Mouse (Mus musculus) forebrain, embryonic 12.5 days (tissue): ENCODE measurements around the gene Defb46. TPM values are rescaled to one million over a fixed set of nuclear protein-coding genes. Genes with fewer than 3 reads are reported as not detected.

Experiments used
- ATAC-seq: fragments of 200-750 bp; cut with Nextera tagmentation; 2 replicates; pipeline ENCODE4 v1.8.0; 2017; ENCODE audit warnings: moderate TSS enrichment; ENCODE audit not compliant: low FRiP score
- H3K27ac ChIP-seq: fragments of 300-500 bp; sonication (generic); 2 replicates; pipeline ENCODE4 v1.5.1; 2016; ENCODE audit warnings: mild to moderate bottlenecking
- H3K27me3 ChIP-seq: fragments of 300-500 bp; sonication (generic); 2 replicates; pipeline ENCODE4 v1.6.1; 2016; ENCODE audit warnings: mild to moderate bottlenecking
- H3K36me3 ChIP-seq: fragments of 300-500 bp; sonication (generic); replicated peaks from 2 replicates; pipeline ENCODE4 v1.6.1; 2016; ENCODE audit warnings: mild to moderate bottlenecking
- H3K4me1 ChIP-seq: fragments of 300-500 bp; sonication (generic); 2 replicates; pipeline ENCODE4 v1.6.1; 2016
- H3K4me2 ChIP-seq: fragments of 300-500 bp; sonication (generic); 2 replicates; pipeline ENCODE4 v1.6.1; 2016; ENCODE audit warnings: mild to moderate bottlenecking, moderate library complexity
- H3K4me3 ChIP-seq: fragments of 300-500 bp; sonication (generic); replicated peaks from 2 replicates; pipeline ENCODE4 v1.5.1; 2016; ENCODE audit warnings: mild to moderate bottlenecking
- H3K9ac ChIP-seq: fragments of 300-500 bp; sonication (generic); 2 replicates; pipeline ENCODE4 v1.6.1; 2016; ENCODE audit warnings: mild to moderate bottlenecking
- H3K9me3 ChIP-seq: fragments of 300-500 bp; sonication (generic); 2 replicates; pipeline ENCODE4 v1.6.1; 2016
- WGBS: fragments of 180-500 bp; shearing (Covaris S2); methylation state at CpG from one replicate; pipeline ENCODE4 v1.1.7; 2016; 5-methylcytosine and 5-hydroxymethylcytosine counted together
- polyA plus RNA-seq: library from polyadenylated mRNA; unstranded; fragments of >200 nt; fragmentation: Nextera tagmentation; extraction: Ambion mirVana; gene quantifications from 2 replicates; pipeline ENCODE4 v1.2.1, GENCODE M21; 2016

Defb46 gene
- not detected in 2 replicates for polyA plus RNA-seq

DNA sequence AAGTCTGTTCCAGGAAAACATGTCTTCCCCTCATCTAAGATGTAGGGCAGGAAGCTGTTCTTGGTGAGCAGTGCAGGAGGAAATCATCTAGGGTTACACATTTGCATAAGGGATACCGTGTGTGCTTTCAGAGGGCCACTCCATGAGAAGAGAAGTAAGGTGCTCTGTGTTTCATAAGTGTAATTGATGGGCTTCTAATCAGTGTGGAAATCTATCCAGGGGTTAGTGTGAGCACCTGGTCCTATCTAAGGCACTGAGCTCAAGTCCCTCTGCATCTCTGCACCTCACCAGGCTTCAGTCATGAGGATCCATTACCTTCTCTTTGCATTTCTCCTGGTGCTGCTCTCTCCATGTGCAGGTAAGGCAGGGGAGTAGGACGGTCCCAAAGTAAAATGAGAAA lies at the start of gene Defb46:
TSS of gene Defb46 (plus strand) at position 301 of the 400 bp plus-strand sequence.
- Histone ChIP-seq H3K9ac (no peak within 1 kb of the TSS), H3K4me3 (no peak within 1 kb of the TSS), H3K9me3 (0 out of 2 replicates have a peak, but pooled peaks cover 2% of the 10 kb centered on the region), H3K4me2 (no peak within 1 kb of the TSS), H3K27me3 (no peaks in the 10 kb centered on the region), H3K36me3 (no peaks in the 10 kb centered on the region), H3K27ac (no peak within 1 kb of the TSS), H3K4me1 (no peaks in the 10 kb centered on the region)
- 86% methylated on average over 2 of the region's 2 CpGs for WGBS
- no peak for ATAC-seq

DNA sequence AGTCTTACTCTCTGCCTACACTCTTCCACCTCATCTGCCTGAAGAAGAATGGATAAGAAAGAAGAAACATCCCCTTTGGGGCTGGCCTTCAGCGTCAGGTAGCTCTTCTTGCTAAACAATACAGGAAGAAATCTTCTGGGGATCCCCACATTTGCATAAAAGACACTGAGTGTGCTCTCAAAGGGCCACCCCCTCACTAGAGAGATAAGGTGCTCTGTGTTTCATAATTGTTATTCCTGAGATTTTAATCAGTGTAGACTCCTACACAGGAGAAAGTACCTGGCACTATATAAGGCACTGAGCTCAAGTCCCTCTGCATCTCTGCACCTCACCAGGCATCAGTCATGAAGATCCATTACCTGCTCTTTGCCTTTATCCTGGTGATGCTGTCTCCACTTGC lies 14.6 kb upstream of the Defb46 start, which contains the start of gene Defb6:
TSS of gene Defb6 (plus strand) at position 318 of the 400 bp plus-strand sequence.
- Histone ChIP-seq H3K36me3 (no peaks in the 10 kb centered on the region), H3K4me3 (no peak within 1 kb of the TSS), H3K9me3 (no peaks in the 10 kb centered on the region), H3K27ac (no peak within 1 kb of the TSS), H3K4me1 (no peaks in the 10 kb centered on the region), H3K27me3 (no peaks in the 10 kb centered on the region), H3K9ac (no peak within 1 kb of the TSS), H3K4me2 (no peak within 1 kb of the TSS)
- no peak for ATAC-seq
- 61% methylated on average over 1 of the region's 1 CpGs for WGBS

- no peaks in the 10 kb centered on the region for H3K4me1 ChIP-seq
- 58% methylated on average over 1 of the region's 1 CpGs for WGBS
- H3K36me3 ChIP-seq, result no peaks in the 10 kb centered on the region
- no peak overlapping the region for H3K27ac ChIP-seq
- ATAC-seq, result no peak
- no peaks in the 10 kb centered on the region for H3K27me3 ChIP-seq
- H3K4me3 ChIP-seq, result no peak overlapping the region
- H3K9me3 ChIP-seq, result no peaks in the 10 kb centered on the region
- H3K9ac ChIP-seq, result no peak overlapping the region
- H3K4me2 ChIP-seq, result no peak overlapping the region
Observed at GRCm38 (mm10) chr8:19238101-19238500, 1.6 kb upstream of the Defb46 start.

DNA sequence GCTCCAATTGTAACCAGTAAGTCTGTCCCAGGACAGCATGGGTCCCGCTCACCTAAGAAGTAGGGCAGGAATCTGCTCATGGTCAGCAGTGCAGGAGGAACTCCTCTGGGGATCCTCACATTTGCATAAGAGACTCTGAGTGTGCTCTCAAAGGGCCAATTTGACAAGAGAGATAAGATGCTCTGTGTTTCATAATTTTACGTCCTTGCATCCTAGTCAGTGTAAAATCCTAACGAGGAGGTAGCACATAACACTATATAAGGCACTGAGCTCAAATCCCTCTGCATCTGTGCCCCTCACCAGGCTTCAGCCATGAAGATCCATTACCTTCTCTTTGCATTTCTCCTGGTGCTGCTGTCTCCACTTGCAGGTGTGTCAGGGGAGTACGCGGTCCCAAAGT lies 7.6 kb downstream of the Defb46 start, which contains the start of gene Defb5:
TSS of gene Defb5 (plus strand) at position 301 of the 400 bp plus-strand sequence.
- Histone ChIP-seq H3K27ac (no peak within 1 kb of the TSS), H3K4me1 (no peaks in the 10 kb centered on the region), H3K4me2 (no peak within 1 kb of the TSS), H3K4me3 (no peak within 1 kb of the TSS), H3K27me3 (no peaks in the 10 kb centered on the region), H3K36me3 (no peaks in the 10 kb centered on the region), H3K9ac (no peak within 1 kb of the TSS), H3K9me3 (0 out of 2 replicates have a peak, but pooled peaks cover 2% of the 10 kb centered on the region)
- ATAC-seq, result no peak
- 96% methylated on average over 5 of the region's 5 CpGs for WGBS

DNA sequence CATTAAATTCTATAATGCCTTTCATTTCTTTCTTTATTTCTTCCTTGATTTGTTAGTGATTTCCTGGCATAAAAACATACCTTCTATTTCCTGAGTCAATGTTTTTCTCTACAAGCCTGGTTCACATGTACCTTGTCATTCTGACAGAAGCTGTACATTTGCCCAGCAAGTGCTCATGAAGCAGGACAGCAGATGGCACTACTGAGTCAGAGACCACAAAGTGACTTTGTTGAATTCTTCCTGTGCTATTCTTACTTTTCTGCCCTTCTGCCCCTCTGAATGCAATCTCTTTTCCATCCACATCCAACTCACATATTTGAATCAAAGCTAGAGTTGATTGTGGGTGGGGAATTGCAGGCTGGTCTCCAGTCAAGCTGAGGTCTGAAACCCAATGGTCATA lies 18.4 kb downstream of the Defb46 start:
- no peak overlapping the region for H3K4me3 ChIP-seq
- H3K9ac ChIP-seq, result no peak overlapping the region
- H3K27me3 ChIP-seq, result no peaks in the 10 kb centered on the region

DNA sequence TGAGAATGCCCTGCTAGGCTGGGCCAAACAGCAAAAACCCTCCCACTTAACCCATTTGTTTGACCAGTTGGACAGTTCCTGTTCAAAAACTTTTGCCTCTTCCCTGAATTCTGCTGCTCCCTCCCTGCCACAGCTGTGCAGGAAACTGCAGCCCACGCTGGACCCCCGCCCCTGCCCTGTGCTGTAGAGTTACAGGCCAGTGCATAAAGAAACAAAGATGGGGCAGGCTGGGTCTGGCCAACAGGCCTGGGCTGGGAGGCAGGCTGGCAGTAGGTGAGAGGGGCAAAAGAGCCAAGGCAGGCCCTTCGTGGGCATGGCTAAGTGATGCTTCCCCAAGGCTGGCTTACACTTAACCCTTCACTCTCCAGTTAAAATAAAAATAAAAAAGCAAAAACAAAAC lies 20.0 kb downstream of the Defb46 start:
- WGBS, result 66% methylated on average over 3 of the region's 3 CpGs
- Histone ChIP-seq H3K27ac (no peak overlapping the region), H3K36me3 (no peaks in the 10 kb centered on the region), H3K4me3 (no peak overlapping the region), H3K4me1 (no peaks in the 10 kb centered on the region), H3K27me3 (no peaks in the 10 kb centered on the region), H3K9me3 (0 out of 2 replicates have a peak, but pooled peaks cover 3% of the 10 kb centered on the region), H3K9ac (no peak overlapping the region), H3K4me2 (no peak overlapping the region)
- no peak for ATAC-seq

More for the DNA sequence above, 18.4 kb downstream of the Defb46 start:
- Histone ChIP-seq H3K9me3 (0 out of 2 replicates have a peak, but pooled peaks cover 3% of the 10 kb centered on the region), H3K27ac (no peak overlapping the region), H3K36me3 (no peaks in the 10 kb centered on the region), H3K4me1 (no peaks in the 10 kb centered on the region), H3K4me2 (no peak overlapping the region)
- ATAC-seq, result no peak

Other genes starting within 250 kb of the Defb46 start
- not detected in 2 replicates for gene Defb37, start 248.9 kb upstream of the Defb46 start, polyA plus RNA-seq
- not detected in 2 replicates for gene Defb38, start 213.3 kb upstream of the Defb46 start, polyA plus RNA-seq
- gene Defb39, start 175.1 kb upstream of the Defb46 start, polyA plus RNA-seq, result not detected in 2 replicates
- not detected in 2 replicates for gene Defb12, start 125.1 kb upstream of the Defb46 start, polyA plus RNA-seq
- gene Defb34, start 116.2 kb upstream of the Defb46 start, polyA plus RNA-seq, result not detected in 2 replicates
- gene Gm45826, start 99.1 kb upstream of the Defb46 start, polyA plus RNA-seq, result not detected in 2 replicates
- gene Defb14, start 45.6 kb upstream of the Defb46 start, polyA plus RNA-seq, result not detected in 2 replicates
- not detected in 2 replicates for gene Defb4, start 41.2 kb upstream of the Defb46 start, polyA plus RNA-seq
- gene Defb6, start 14.4 kb upstream of the Defb46 start, polyA plus RNA-seq, result not detected in 2 replicates
- gene Defb5, start 7.7 kb downstream of the Defb46 start, polyA plus RNA-seq, result not detected in 2 replicates
- gene Defb3, start 53.4 kb downstream of the Defb46 start, polyA plus RNA-seq, result not detected in 2 replicates
- gene Defb8, start 207.7 kb downstream of the Defb46 start, polyA plus RNA-seq, result not detected in 2 replicates